Mouse (Mus musculus) forebrain, embryonic 10.5 days (tissue): ENCODE results near the gene Bahd1. TPM values are rescaled to one million over a fixed set of nuclear protein-coding genes. Genes with fewer than 3 reads are reported as not detected.

Experiments
- DNase-seq: peaks from one replicate; pipeline ENCODE4 v3.0.0-alpha.2; 2017; ENCODE audit warnings: low spot score; ENCODE audit errors: extremely low spot score
- H3K27ac ChIP-seq: fragments of 300-500 bp; sonication (generic); 2 replicates; pipeline ENCODE4 v1.5.1; 2016; ENCODE audit warnings: mild to moderate bottlenecking
- H3K27me3 ChIP-seq: fragments of 300-500 bp; sonication (generic); 2 replicates; pipeline ENCODE4 v1.6.1; 2016; ENCODE audit warnings: mild to moderate bottlenecking; ENCODE audit not compliant: poor library complexity, severe bottlenecking
- H3K36me3 ChIP-seq: fragments of 300-500 bp; sonication (generic); replicated peaks from 2 replicates; pipeline ENCODE4 v1.6.1; 2016; ENCODE audit warnings: mild to moderate bottlenecking, moderate library complexity
- H3K4me1 ChIP-seq: fragments of 300-500 bp; sonication (generic); 2 replicates; pipeline ENCODE4 v1.6.1; 2016
- H3K4me3 ChIP-seq: fragments of 300-500 bp; sonication (generic); 2 replicates; pipeline ENCODE4 v1.5.1; 2016; ENCODE audit warnings: mild to moderate bottlenecking, moderate library complexity
- H3K9me3 ChIP-seq: fragments of 300-500 bp; sonication (generic); 2 replicates; pipeline ENCODE4 v1.6.1; 2016; ENCODE audit warnings: mild to moderate bottlenecking, moderate library complexity
- WGBS: fragments of 180-500 bp; shearing (Covaris S2); methylation state at CpG from one replicate; pipeline ENCODE4 v1.1.7; 2016; 5-methylcytosine and 5-hydroxymethylcytosine counted together
- polyA plus RNA-seq: library from polyadenylated mRNA; unstranded; fragments of >200 nt; fragmentation: Nextera tagmentation; extraction: Ambion mirVana; gene quantifications from 2 replicates; pipeline ENCODE4 v1.2.1, GENCODE M21; 2016

The Bahd1 gene
- polyA plus RNA-seq, 1 experiment from 2014 or later, result 3.6 TPM

DNA sequence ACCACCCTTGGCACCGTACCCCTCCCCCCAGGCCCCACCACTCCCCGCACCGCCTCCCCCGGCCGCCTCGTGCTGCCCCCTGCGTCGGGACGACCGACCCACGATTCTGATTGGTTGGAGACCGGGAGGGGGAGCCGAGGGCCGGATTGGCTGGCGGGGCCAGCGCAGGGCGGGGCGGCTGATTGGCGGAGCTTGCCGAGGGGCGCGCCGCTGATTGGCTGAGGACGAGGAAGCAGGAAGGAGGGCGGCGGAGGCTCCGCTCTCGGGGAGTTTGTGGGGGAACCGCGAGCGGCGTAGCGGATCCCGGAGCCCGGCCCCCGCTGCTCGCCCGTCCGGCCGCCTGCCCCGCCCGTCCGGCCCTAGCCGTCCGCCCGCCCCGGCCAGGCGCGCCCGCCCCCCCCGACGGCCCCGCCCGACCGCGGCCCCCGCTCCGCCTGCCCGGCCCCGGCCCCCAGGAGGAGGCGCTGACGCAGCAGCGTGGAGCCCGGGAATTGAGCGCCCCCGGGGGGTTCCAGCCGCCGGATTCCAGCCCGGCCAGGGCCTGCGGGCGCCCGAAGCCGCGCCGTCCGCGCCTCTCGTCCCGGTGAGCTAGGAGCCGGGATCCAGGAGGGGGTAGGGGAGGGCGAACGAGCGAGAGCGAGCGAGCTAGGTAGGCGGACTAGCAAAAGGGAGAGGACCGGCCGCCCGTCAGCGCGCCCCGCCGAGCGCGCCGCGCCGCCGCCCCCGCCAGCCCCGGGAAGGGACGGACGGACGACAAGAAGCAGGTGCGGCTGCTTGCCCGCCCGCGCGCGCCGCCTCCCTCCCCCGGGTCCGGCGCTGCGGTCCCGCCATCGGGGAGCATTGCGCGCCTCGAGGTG is 1.2 kb downstream of the Bahd1 start:
- DNase-seq, result peak; percentile 95
- H3K36me3 ChIP-seq, result no peaks in the 10 kb centered on the region
- peaks cover 71% of the 10 kb centered on the region for H3K27me3 ChIP-seq
- under 1% methylated on average over 93 of the region's 120 CpGs for WGBS
- H3K27ac ChIP-seq, result peak overlapping the region; percentile 92
- no peaks in the 10 kb centered on the region for H3K9me3 ChIP-seq
- H3K4me1 ChIP-seq, result peaks cover 95% of the 10 kb centered on the region
- peak overlapping the region; percentile 94 for H3K4me3 ChIP-seq

DNA sequence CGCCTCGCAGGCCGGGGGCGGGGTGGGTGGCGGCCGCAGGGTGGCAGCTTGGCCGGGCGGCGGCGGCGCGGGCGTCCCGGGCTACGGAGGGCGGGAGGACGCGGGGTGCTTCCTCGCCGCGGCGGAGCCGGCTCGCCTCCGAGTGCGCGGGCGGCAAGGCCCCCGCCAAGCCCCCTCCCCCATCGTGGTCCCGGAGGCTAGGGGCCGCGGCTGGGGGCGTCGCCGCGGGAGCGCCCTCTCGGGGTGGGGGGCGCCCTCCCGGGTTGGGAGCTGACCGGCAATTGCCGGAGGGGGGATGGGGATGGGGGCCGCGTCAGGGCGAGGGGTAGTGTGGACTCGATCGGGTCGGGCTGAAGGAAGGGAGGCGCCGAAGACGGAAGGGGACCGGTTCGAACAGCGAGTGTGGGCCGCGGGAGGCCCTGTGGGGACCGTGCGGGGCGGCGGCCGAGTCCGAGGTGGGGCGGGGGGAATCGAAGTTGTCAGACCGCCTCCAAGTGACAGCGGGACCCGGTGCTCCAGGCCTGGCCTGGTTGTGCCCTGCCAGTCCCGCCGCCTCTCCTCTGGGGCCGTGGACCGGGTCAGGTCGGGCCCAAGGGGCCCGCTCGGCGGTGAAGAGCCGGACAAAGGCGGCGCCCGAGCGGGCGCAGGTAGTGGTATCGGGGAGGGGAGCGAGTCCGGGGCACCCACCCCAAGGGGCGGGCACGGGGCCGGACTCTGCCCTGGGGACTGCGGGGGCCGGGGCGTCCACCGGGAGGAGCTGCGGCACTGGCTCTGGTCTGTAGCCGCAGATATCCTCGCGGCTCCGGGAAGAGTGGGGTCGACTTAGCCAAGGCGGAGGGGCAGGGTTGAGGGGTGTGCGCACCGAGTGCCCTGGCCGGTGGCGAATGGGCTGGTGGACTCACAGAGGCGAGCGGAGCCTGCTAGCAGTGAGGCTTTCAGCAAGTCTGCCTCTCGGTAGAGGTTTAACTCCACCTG is 2.2 kb downstream of the Bahd1 start:
- Histone ChIP-seq H3K36me3 (no peaks in the 10 kb centered on the region), H3K4me3 (peak overlapping the region; percentile 94), H3K9me3 (no peaks in the 10 kb centered on the region), H3K27me3 (peaks cover 62% of the 10 kb centered on the region), H3K4me1 (peaks cover 86% of the 10 kb centered on the region), H3K27ac (peak overlapping the region; percentile 92)
- under 1% methylated on average over 85 of the region's 106 CpGs for WGBS
- peak; percentile 65 for DNase-seq

DNA sequence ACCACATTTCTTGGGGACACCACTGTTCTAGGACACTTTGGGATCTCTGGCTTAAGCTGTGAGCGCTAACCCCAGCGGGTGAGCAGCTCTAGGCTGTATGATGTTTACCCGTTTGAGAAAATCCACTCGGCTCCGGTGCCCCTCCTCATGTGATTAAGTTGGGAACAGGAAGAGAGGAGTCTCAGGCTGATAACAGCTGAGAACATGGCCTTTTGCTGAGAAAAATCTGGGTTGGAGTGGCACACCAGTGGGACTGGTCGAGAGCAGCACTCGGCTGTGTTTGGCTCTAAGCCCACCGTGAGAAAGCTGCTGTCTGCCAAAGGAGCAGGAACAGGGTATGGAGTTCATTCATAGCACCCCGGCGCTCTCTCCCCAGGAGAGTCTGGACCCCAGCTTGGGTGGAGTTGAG is 3.2 kb downstream of the Bahd1 start:
- peaks cover 52% of the 10 kb centered on the region for H3K27me3 ChIP-seq
- peak overlapping the region; percentile 94 for H3K4me3 ChIP-seq
- H3K36me3 ChIP-seq, result no peaks in the 10 kb centered on the region
- peaks cover 76% of the 10 kb centered on the region for H3K4me1 ChIP-seq
- DNase-seq, result no peak
- 8% methylated on average over 10 of the region's 10 CpGs for WGBS
- no peaks in the 10 kb centered on the region for H3K9me3 ChIP-seq
- no peak overlapping the region for H3K27ac ChIP-seq

DNA sequence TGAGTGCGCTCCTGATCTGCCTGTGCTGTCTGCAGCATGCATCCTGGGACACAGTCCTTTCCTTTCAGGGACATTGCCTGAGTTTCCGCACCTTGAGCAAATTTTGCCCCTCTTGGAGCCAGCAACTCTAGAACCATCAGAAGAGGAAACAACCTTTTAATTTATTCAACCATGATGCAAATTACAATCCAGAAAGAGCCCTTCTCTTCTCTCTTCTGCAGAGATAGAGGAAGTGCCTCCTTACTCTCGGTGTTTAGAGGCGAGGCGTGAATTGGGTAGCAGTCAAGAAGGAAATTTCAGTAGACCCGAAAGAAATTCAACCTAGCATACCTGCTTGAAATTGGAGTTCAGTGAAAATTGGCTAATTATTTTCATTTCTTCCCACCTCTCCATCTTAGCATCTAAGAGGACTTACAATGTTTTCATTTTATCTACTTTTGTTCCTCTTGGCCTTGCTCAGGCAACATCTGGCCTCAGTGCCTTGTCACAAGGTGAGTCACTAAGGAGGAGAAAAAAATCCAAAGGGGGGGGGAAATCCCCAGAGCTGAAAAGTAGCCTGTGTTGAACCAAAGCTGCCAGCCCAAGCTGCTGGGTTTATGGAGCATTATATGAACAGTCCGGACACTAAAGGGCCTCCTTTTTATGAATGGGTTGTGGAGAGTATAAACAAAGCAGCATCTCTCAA is 5.4 kb downstream of the Bahd1 start:
- H3K4me3 ChIP-seq, result no peak overlapping the region
- H3K9me3 ChIP-seq, result no peaks in the 10 kb centered on the region
- no peak for DNase-seq
- peaks cover 29% of the 10 kb centered on the region for H3K27me3 ChIP-seq
- 90% methylated on average over 7 of the region's 7 CpGs for WGBS
- H3K36me3 ChIP-seq, result no peaks in the 10 kb centered on the region
- no peak overlapping the region for H3K27ac ChIP-seq
- H3K4me1 ChIP-seq, result peaks cover 73% of the 10 kb centered on the region

DNA sequence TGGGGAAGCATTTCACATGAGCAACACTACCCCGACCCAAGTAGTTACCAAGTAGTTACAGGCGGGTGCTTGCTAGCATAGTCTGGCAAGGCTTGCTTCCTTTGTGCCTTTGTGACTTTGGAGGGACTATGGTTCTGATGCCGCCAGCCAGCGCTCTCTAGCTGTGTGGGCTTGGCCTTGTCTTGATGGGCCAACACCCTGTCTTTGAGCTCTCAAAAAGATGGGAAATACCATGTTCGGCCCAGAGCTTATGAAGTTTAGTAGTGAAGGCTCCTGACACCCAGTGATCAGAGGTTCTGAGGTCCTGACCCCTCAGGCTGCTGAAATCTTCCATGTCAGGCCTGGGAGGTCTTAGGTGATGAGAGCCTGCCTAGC is 5.9 kb downstream of the Bahd1 start:
- DNase-seq, result no peak
- peaks cover 25% of the 10 kb centered on the region for H3K27me3 ChIP-seq
- no peak overlapping the region for H3K4me3 ChIP-seq
- H3K9me3 ChIP-seq, result no peaks in the 10 kb centered on the region
- H3K4me1 ChIP-seq, result peaks cover 68% of the 10 kb centered on the region
- no peaks in the 10 kb centered on the region for H3K36me3 ChIP-seq
- H3K27ac ChIP-seq, result no peak overlapping the region
- WGBS, result 78% methylated on average over 5 of the region's 5 CpGs

DNA sequence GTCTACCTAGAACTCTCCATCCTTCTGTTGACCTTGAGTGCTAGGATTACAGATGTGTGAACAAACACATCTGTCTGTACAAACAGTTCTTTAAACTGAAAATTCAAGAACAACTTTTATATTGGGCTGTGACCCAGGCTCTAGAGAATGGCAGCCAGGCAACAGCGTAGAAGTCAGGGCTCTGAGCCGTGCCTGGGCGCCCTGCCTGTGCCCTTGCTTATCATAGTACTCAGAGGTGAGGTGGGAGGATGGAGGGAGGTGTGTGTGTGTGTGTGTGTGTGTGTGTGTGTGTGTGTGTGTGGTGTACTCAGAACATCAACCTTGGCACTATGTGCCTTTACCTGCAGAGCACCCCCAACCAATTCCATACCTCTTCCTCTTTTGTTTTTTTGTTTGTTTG is 7.6 kb downstream of the Bahd1 start:
- Histone ChIP-seq H3K27me3 (peaks cover 22% of the 10 kb centered on the region), H3K9me3 (no peaks in the 10 kb centered on the region), H3K4me3 (no peak overlapping the region), H3K36me3 (no peaks in the 10 kb centered on the region), H3K27ac (no peak overlapping the region), H3K4me1 (peaks cover 70% of the 10 kb centered on the region)
- WGBS, result 94% methylated on average over 3 of the region's 3 CpGs
- no peak for DNase-seq

DNA sequence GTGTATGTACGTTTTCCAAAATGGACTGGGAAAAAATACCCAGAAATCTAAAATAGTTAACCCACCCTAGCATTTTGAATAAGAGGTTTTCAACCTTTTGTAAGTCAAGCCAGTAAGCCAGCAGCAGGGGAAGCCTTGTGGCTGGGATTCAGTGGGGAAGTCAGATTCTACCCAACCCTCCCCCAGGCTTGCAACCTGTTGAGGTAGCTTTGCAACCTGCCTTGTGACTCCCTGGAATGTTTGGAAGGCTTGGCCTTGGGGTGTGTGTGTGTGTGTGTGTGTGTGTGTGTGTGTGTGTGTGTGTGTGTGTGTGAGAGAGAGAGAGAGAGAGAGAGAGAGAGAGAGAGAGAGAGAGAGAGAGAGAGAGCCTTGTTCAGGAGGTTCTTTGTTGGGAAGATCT is 9.0 kb downstream of the Bahd1 start:
- DNase-seq, result no peak
- WGBS, result 51% methylated on average over 1 of the region's 1 CpGs
- Histone ChIP-seq H3K4me3 (no peak overlapping the region), H3K27ac (no peak overlapping the region), H3K36me3 (no peaks in the 10 kb centered on the region), H3K4me1 (peaks cover 70% of the 10 kb centered on the region), H3K9me3 (no peaks in the 10 kb centered on the region), H3K27me3 (peaks cover 8% of the 10 kb centered on the region)

DNA sequence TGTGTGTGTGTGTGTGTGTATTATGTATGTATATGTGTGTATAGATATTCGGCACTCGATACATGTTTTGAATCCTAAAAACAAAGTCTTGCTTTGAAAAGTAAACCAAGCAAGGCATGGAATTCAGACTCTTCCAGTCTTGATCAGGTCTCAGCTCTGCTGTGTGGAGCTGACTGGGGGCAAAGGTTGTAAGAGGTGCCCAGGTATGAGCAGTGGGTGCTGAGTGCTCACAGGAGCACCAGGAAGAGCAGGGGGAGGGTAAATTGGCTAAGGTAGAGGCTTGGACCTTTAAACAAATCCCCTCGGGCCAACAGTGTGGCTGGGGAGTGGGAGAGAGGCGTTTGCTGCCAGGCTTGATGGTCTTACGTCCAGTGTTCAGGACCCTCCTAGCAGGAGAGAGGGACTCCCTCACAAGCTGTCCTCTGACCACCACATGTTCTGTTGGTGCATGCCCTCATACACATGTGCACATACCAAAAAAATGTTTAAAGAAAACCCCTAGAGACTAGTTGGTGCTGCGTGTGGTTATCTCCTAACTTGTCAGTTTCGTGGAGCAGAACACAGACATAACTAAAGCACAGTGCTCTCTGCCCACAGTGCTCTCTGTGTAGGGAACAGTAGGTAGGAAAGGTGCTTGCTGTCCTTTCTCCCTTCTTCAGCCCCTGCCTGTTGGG is 10.6 kb downstream of the Bahd1 start:
- Histone ChIP-seq H3K36me3 (peaks cover under 1% of the 10 kb centered on the region), H3K4me1 (peaks cover 68% of the 10 kb centered on the region), H3K4me3 (no peak overlapping the region), H3K9me3 (no peaks in the 10 kb centered on the region), H3K27me3 (no peaks in the 10 kb centered on the region), H3K27ac (no peak overlapping the region)
- no peak for DNase-seq
- 78% methylated on average over 7 of the region's 7 CpGs for WGBS

DNA sequence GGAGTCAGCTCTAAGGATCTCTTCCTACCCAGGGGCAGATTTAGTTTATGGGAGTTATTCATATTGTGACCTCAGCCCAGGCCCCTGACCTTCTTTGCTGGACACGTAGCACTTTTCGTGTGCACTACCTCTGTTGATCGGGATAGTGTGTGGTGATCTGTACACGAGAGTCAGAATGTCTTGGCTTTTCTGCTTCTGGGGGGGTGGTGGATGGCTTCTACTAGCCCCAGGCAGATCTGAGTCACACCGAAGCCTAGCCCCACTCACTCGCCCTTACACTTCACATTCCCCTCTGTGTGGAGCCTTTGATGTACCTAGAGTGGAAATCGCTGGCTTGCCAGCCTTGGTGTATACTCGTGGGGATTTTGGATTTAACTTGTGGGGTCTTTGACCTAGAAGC is 12.5 kb downstream of the Bahd1 start:
- 82% methylated on average over 8 of the region's 8 CpGs for WGBS
- H3K4me3 ChIP-seq, result no peak overlapping the region
- peaks cover 64% of the 10 kb centered on the region for H3K4me1 ChIP-seq
- H3K27me3 ChIP-seq, result no peaks in the 10 kb centered on the region
- no peaks in the 10 kb centered on the region for H3K9me3 ChIP-seq
- DNase-seq, result no peak
- peaks cover 20% of the 10 kb centered on the region for H3K36me3 ChIP-seq
- no peak overlapping the region for H3K27ac ChIP-seq

DNA sequence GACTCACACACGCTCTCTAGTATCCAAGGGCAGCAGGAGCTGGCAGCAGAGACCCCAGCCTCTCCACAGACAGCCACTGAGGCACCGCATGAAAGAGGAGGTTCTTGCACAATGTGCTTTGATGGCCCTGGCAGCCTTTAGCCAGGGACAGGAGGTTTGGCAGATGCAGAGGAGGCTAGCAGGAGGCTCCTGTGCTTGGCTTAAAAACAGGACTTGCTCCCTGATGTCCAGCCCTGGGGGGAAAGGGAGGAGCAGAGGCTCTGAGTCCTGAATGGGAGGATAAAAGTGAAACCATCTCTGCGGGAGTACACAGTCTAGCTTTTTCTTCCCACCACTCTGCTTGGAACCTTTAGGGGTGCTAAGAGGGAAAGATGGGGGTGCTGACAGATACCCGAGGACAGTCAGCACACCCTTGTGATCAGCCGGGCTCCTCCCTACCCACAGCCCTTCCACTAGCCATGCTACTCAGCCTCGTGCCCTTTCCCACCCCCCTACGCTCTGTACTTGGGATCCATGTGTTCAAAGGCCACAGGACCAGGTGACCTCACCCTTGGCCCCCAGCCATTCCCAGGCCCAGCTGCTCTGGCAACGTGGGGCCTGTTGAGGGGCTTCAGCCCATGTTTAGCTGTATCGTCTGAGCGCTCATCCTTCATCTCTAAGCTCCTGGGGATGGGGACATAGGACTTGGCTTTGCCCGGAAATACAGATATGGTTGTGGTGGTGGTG is 13.5 kb downstream of the Bahd1 start:
- H3K4me3 ChIP-seq, result no peak overlapping the region
- H3K4me1 ChIP-seq, result peaks cover 60% of the 10 kb centered on the region
- H3K27ac ChIP-seq, result peak overlapping the region; percentile 66
- H3K36me3 ChIP-seq, result peaks cover 28% of the 10 kb centered on the region
- H3K27me3 ChIP-seq, result no peaks in the 10 kb centered on the region
- WGBS, result 66% methylated on average over 11 of the region's 11 CpGs
- H3K9me3 ChIP-seq, result no peaks in the 10 kb centered on the region
- no peak for DNase-seq

DNA sequence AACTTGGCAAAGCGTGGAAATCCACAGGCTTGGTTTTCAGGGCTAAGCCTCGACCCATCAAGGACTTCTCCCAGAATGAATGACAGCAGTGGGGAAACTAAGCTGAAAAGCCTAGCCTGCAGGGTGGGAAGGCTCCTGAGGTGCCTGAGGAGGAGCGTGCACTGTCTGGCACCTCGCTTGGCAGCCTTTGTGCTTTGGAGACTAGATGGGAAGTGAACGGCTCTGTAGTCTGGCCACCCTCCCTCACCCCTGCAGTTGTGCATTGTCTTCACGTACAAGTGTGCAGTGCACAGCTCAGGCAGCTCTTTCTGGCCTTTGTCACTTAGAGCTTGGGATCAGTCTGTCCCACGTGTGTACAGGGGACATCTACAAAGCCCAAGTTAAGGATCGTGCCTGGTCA is 14.5 kb downstream of the Bahd1 start:
- no peaks in the 10 kb centered on the region for H3K27me3 ChIP-seq
- H3K4me3 ChIP-seq, result no peak overlapping the region
- peaks cover 51% of the 10 kb centered on the region for H3K4me1 ChIP-seq

More for the DNA sequence above, 14.5 kb downstream of the Bahd1 start:
- no peaks in the 10 kb centered on the region for H3K9me3 ChIP-seq
- H3K36me3 ChIP-seq, result peaks cover 38% of the 10 kb centered on the region
- 54% methylated on average over 8 of the region's 8 CpGs for WGBS
- H3K27ac ChIP-seq, result peak overlapping the region; percentile 66
- DNase-seq, result no peak
